Mouse (Mus musculus): ENCODE measurements around the gene Hsd17b13.
"Not testable (repeated sequence)": the region's sequence is repeated elsewhere in the genome, so short reads cannot be mapped to it uniquely, and the experiment has no call there.

Gene Hsd17b13

DNA sequence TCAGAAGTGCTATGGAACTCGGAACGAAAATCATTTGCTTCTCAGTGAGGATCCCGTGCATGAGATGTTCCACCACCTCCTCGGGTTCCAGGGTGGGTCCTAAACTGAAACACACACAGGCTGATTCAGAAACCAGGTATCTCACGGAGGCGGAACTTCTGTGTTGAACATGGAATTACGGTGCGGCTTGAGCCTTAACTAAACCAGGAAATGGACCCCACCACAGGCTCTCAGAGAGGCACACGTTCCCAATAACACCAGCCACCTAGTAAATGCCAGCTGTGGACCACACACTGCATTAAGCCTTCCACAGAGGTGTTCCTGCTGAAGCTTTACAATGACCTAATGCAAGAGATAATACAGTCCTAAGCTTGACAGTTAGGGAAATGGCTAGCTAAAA, 15.6 kb upstream of the Hsd17b13 start:
- in situ Hi-C loops (cut with MboI, MseI) = loop anchor here in 1 of 2 experiments (25.0 kb wide), 1 partner anchor 344 kb away; the partner anchor contains the start of gene Mepe

DNA sequence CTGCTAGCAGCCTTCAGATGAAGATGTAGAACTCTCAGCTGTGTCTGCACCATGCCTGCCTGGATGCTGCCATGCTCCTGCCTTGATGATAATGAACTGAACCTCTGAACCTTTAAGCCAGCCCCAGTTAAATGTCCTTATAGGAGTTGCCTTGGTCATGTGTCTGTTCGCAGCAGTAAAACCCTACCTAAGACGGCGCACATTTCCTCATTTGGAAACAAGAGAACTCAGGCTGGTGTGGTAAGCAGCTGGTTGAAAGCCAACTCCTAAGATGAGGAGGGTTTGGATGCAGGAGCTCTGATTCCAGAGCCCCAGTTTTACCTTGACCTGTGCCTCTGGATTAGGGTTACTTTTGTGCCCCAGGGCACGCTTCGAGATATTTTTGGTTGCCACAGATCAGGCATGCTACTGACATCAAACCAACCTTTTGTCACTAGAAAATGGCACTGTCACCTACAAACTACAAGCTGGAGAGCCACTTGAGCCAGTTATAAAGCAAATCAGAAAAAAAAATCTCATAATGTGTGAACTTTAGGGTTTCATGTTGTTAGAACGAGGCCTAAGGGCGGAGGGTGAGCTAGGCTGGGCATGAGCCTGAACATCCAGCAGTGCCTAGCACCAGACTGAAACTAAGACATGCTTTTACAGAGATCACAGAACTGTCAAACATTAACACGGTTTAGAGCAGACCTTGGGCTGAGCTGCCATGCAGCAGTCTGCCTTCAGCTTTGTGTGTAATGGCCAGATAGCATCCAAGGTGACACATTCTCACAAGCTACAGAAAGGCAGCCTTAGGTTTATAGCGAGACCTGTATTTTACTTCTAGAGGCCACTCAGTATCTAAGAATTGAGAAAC, 3.7 kb upstream of the Hsd17b13 start:
- in situ Hi-C loops (cut with MboI, MseI) = loop anchor here in 1 of 2 experiments (25.0 kb wide), 1 partner anchor 356 kb away; the partner anchor contains the start of gene Mepe

DNA sequence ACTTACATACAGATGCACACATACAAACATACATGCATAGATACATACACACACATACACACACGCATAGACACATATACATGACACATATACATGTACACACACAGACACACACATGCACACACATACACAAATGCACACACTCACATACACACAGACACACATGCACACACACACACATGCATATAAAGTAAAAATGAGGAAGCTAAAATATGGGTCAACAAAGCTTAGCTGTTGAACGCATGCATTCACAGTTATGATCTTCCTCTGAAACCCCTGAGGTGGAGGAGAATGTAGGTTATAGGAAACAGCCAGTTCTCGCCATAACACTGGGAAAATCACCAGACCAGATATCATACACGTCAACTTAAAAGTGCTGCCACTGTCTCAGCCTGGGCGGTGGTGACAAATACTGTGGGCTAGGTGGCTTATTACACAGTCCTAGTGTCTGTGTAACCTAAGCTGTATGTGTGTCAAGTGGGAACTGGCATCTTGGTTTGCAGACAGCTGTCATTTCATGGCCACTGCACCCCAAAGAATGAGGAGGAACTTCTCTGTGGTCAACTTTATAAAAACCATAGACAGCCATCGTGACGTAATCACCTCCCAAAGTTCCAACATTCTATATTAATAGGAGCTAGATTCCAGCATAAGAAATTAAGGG, 829 bp upstream of the Hsd17b13 start:
- in situ Hi-C loops (cut with MboI, MseI) = loop anchor here in 1 of 2 experiments (25.0 kb wide), 1 partner anchor 359 kb away; the partner anchor contains the start of gene Mepe

GRCm38 (mm10) chr5:103975736-103976135, 1.5 kb downstream of the Hsd17b13 start:
- in situ Hi-C loops (cut with MboI, MseI) = loop anchor here in 1 of 2 experiments (25.0 kb wide), 1 partner anchor 362 kb away; the partner anchor contains the start of gene Mepe

DNA sequence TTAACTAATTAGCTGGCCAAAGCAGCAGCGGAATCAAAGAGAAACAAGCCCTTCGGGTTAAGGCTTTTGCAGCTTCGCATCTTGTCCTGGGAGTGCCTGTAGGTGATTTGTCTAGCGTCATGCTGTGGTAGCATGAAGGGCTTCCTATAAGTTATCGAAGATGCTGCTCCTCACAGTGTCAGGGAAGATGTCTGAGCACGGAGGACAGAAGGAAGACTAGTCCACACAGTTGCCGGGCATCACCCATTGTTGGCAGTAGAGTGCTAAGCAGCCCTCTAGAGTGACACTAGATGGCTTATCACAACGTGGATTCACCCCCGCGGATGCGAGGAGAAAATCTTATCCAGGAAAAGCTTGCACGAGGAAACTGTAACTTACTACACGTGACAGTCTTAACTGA, 4.4 kb downstream of the Hsd17b13 start:
- in situ Hi-C loops (cut with MboI, MseI) = no loop called here

- in situ Hi-C loops (cut with MboI, MseI) = no loop called here
These were observed 4.8 kb downstream of the Hsd17b13 start for GRCm38 (mm10) chr5:103972379-103972778.

GRCm38 (mm10) chr5:103971051-103971450, 6.2 kb downstream of the Hsd17b13 start:
- in situ Hi-C loops (cut with MboI, MseI) = no loop called here

DNA sequence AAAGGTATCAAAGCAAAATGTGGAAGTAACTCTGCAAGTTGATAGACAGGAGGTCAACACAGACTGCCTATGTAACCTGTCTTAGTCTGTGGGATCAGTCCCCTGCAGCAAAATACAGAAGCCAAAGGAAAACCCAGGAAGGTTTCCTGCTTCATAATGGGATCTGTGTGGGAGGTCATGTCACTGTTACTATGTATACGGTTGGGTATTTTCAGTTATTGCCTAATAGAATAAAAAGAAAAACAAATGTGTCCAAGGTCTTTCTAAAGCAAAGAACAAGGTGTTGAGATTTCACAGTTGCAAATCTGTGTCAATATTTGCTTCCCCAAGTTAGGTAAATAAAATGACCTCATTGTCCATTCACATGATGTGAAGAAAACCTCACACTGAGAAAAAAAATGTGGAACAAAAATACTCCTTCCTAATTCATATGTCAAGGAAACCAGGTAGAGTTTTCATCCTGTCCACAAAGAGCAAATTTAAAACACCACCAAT, 14.2 kb downstream of the Hsd17b13 start:
- in situ Hi-C loops (cut with MboI, MseI) = no loop called here

DNA sequence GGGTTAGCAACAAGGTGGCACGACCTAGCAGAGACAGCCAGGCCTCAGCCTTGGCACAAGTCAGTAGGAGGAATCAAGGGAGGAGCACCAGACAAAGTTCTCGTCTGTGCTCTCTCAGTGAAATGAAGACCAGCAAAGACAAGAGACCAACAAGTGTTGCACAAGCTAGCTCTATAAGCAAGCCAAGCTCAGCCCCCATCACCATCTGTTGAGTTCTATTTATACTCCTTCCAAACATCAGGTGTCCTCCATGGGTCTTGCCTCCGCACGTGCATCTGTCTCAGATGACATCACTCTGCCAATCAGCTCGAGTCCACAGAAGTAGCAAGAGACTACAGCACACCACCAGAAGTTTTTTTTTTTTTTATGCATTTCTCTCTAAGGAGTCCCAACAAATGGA, 22.6 kb downstream of the Hsd17b13 start:
- in situ Hi-C loops (cut with MboI, MseI) = no loop called here

DNA sequence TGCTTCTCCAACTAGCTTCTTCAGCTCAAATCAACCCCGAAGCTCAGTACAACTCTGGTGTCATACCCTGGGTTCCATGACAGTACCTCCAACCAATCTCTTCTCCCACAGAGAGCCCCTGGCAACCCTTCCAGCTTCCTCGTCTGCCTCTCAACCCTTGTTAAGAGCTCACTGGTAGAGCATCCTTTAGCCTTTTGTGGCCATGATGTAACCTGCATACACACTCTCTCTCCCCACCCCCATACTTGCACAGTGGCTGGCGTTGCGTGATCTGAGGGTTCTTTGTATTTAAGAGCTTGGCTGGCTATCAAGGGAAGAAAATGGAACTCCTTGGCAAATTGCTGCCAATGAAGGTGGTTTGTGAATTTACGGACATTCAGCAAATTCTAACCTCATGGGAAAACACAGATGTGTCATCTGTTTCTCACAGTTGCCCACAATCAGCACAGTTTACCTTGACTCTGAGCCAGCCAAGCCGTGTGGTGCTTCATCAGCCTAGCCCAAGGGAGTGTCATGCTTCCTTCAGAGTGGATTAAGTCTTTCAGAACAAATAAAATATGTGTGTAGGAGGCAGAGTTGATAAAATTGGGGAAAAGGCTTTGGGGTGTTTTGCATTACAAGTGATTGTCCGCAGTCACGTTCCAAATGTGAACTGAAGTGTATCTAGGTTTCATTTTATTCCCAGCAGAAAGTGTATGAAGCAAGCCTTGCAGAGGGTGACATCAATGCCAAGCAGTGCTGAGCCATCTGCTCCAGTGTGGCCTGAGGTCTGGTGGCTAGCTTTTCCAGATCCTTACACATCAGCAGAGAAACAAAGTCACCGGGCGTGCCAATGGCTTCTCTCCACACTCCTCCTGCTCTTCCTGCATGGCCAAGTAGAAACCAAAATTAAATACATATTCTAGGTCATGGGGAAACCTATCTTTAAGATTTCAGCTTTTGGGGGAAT, 23.8 kb downstream of the Hsd17b13 start:
- in situ Hi-C loops (cut with MboI, MseI) = no loop called here

DNA sequence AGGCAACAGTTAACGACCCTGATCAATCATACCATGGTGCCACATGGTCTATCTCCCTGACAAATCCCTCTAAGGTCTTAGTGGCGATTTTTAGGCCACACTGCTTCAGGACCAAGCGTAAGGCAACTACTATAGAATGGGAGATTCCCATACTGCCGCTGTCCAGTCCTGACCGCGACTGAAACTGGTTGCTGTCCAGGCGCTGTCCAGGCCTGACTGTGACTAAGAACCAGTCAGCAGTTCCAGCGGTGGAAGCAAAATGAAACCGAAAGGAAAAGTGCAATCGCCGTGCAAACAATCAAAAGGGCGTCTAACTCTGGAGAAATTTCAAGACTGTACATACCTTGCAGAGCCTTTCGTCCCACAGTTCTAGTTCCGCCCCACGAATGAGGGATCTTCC, 27.1 kb downstream of the Hsd17b13 start:
- in situ Hi-C loops (cut with MboI, MseI) = not testable (repeated sequence)

DNA sequence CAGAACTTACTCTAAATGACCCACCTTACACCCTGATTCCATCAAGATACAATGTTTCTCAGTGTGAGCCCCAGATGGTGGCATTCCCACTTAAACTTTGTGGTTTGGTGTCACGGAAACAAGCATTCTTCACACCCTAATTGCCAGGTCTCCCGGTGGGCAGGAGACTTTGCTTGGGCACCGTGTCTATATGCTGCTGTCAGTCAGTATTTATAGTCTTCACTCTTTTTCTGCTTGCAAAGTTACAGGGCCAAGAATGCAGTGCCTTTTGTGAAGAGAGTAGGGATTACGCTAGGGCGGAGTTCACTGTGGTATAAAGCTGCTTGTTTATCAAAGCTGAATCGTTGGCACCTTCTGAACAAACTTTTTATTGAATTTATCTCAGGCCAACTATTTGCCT, 34.0 kb downstream of the Hsd17b13 start:
- in situ Hi-C loops (cut with MboI, MseI) = no loop called here

DNA sequence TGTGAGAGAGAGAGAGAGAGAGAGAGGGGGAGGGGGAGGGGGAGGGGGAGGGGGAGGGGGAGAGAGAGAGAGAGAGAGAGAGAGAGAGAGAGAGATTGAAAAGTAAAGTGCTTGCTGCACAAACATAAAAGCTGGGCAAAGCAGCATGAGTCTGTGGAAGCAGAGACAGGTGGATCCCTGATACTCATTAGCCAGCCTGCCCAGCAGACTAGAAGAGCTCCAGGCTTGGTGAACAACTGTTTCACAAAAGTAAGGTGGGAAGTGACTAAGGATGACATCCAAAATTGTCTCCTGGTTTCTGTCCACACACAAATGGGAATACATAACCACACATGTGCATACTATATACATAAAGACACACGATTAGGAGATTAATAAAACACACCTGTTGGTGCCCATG, 37.4 kb downstream of the Hsd17b13 start:
- in situ Hi-C loops (cut with MboI, MseI) = loop anchor here (5.0 kb wide), 2 partner anchors 78 to 88 kb away; no protein-coding TSS in a partner anchor

DNA sequence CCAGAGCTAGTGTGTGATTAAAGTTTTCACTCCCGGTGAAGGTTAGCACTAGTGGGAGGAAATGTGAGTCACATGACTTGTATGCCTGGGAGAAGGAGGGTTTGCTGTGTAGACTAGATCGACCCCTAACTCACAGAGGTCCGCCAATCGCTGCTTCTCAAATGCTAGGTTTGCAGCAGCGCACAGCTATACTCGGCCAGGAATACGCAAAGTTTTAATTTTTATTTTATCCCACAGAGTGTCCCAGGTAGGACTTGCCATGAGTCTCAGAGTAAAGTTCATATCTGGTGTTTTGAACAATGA, 37.9 kb downstream of the Hsd17b13 start:
- in situ Hi-C loops (cut with MboI, MseI) = loop anchor here (5.0 kb wide), 2 partner anchors 77 to 87 kb away; no protein-coding TSS in a partner anchor

- in situ Hi-C loops (cut with MboI, MseI) = loop anchor here (5.0 kb wide), 2 partner anchors 76 to 86 kb away; no protein-coding TSS in a partner anchor
These were observed 38.5 kb downstream of the Hsd17b13 start for GRCm38 (mm10) chr5:103938547-103939349.

DNA sequence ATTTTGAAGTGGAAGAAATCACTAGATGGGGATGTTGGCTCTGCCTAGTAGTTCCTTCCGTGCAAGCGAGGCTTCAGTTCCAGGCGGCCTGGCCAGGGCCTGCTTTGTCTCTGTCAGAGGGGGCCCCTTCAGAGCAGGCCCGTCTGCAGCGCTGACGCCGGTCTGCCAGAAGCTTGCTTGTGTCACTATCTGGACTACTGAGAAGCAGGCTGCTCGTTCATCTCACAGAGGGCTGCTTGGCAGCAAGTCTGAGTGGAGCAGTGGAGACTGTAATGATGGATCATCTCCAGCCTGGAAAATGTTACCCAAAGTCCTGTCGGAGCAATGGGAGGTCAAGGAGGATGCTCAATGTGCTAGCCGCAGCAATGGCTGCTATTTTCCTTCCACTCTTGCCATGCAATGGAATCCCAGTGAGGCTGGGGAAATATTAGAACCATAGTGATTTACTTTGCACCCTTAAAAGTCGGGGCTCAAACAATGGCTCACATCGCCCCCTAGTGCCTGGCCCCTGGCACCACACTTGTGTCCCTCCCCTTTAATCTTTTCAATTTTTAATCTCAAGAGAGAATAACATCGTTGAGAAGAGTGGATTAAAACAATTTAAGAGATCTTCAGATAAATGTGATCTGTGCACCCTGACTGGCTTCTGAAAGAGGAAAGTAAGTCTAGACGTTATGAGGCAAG, 40.2 kb downstream of the Hsd17b13 start:
- in situ Hi-C loops (cut with MboI, MseI) = loop anchor here (5.0 kb wide), 2 partner anchors 75 to 85 kb away; no protein-coding TSS in a partner anchor

- in situ Hi-C loops (cut with MboI, MseI) = not testable (repeated sequence)
These were observed 45.3 kb downstream of the Hsd17b13 start for GRCm38 (mm10) chr5:103931924-103932323.

- in situ Hi-C loops (cut with MboI, MseI) = no loop called here
These were observed 46.7 kb downstream of the Hsd17b13 start for GRCm38 (mm10) chr5:103930511-103930910.

DNA sequence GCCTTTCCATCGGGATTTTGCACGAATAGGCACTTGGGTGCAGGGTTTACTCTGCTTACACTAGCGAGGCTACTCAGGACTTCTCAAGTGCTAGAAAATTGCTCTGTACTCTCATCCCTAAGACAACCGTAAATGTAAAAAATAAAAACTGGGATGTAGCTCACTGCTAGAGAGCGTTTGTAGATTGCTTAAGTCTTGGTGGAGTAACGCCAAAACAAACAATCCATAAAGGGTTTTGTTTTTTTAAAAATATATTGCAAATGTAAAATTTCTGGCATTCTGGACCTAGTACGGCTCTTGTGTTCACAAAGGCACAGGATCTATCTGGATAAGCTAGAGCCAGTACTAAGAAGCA, 49.0 kb downstream of the Hsd17b13 start:
- in situ Hi-C loops (cut with MboI, MseI) = no loop called here

Data from T-helper 17 cell (primary cell).